Mouse (Mus musculus) MEL (cell line): ENCODE measurements at regions not wholly inside any gene's neighbourhood (a gene's known extent, or its start where the extent isn't known, plus 50 kb on each side); places are given as distances from the start of the nearest gene placed in this dataset.

Experiments
- DNase-seq: peaks from one replicate; pipeline ENCODE4 v3.0.0; 2011; ENCODE audit warnings: low read depth, low spot score
- H3K27ac ChIP-seq: 2 replicates; pipeline ENCODE4 v1.5.1; 2012; ENCODE audit warnings: low read depth, mild to moderate bottlenecking, control low read depth, low read length, moderate library complexity; ENCODE audit not compliant: control insufficient read depth
- H3K27me3 ChIP-seq, 2 experiments: fragments of 150-350 bp in 1 of 2; sonication (generic) in 1 of 2; 2 replicates each; pipeline ENCODE4 v1.6.1; 2012; ENCODE audit warnings: low read length in 2 of 2, mild to moderate bottlenecking in 2 of 2, improper control_type of control experiment in 1 of 2, moderate library complexity in 1 of 2; ENCODE audit not compliant: insufficient read depth in 2 of 2, control insufficient read depth in 1 of 2
- H3K36me3 ChIP-seq, 2 experiments: 2 replicates each; pipeline ENCODE4 v1.6.1; 2012 to 2014; ENCODE audit warnings: low read length in 2 of 2, improper control_type of control experiment in 1 of 2, inconsistent platforms in 1 of 2, mild to moderate bottlenecking in 1 of 2; ENCODE audit not compliant: insufficient read depth in 2 of 2, control insufficient read depth in 1 of 2
- H3K4me1 ChIP-seq, 2 experiments: fragments of 150-350 bp in 1 of 2; sonication (generic) in 1 of 2; 2 replicates each; pipeline ENCODE4 v1.6.1; 2012; ENCODE audit warnings: low read length in 2 of 2, improper control_type of control experiment in 1 of 2, mild to moderate bottlenecking in 1 of 2; ENCODE audit not compliant: insufficient read depth in 2 of 2, control insufficient read depth in 1 of 2
- H3K4me3 ChIP-seq, 2 experiments: fragments of 150-350 bp in 1 of 2; sonication (generic) in 1 of 2; 2 replicates each; pipeline ENCODE4 v1.5.1; 2012; ENCODE audit warnings: low read depth in 2 of 2, low read length in 2 of 2, mild to moderate bottlenecking in 2 of 2, moderate library complexity in 2 of 2, control low read depth in 1 of 2, improper control_type of control experiment in 1 of 2; ENCODE audit not compliant: control insufficient read depth in 1 of 2, insufficient read depth in 1 of 2
- H3K79me2 ChIP-seq: 2 replicates; pipeline ENCODE4 v1.6.1; 2012; ENCODE audit warnings: mild to moderate bottlenecking, low read length, moderate library complexity; ENCODE audit not compliant: control insufficient read depth, poor library complexity, insufficient read depth
- H3K9ac ChIP-seq: 2 replicates; pipeline ENCODE4 v1.6.1; 2012; ENCODE audit warnings: low read depth, mild to moderate bottlenecking, control low read depth, low read length, moderate library complexity; ENCODE audit not compliant: control insufficient read depth, poor library complexity, severe bottlenecking
- H3K9me3 ChIP-seq: fragments of 150-350 bp; sonication (generic); replicated peaks from 2 replicates; pipeline ENCODE4 v1.6.1; 2012; ENCODE audit warnings: mild to moderate bottlenecking, low read length, improper control_type of control experiment, moderate library complexity; ENCODE audit not compliant: insufficient read depth
- BHLHE40 ChIP-seq: IDR thresholded peaks from 2 replicates; pipeline ENCODE4 v1.6.1; 2012; ENCODE audit warnings: low read depth, mild to moderate bottlenecking, inconsistent platforms, low read length, improper control_type of control experiment, borderline replicate concordance
- CHD1 ChIP-seq: IDR thresholded peaks from 2 replicates; pipeline ENCODE4 v1.6.1; 2012; ENCODE audit warnings: low read depth, mild to moderate bottlenecking, inconsistent platforms, low read length, improper control_type of control experiment
- CHD2 ChIP-seq: IDR thresholded peaks from 2 replicates; pipeline ENCODE4 v1.6.1; 2011; ENCODE audit warnings: low read length, improper control_type of control experiment
- CTCF ChIP-seq, 3 experiments: IDR thresholded peaks in 2 of 3; conservative IDR thresholded peaks in 1 of 3; 2 replicates each; pipeline ENCODE4 v1.5.1; 2011 to 2012; ENCODE audit warnings: low read length in 3 of 3, low read depth in 2 of 3, mild to moderate bottlenecking in 2 of 3, improper control_type of control experiment in 1 of 3, inconsistent platforms in 1 of 3, mixed read lengths in 1 of 3, moderate library complexity in 1 of 3; ENCODE audit not compliant: control insufficient read depth in 1 of 3, insufficient read depth in 1 of 3, poor library complexity in 1 of 3, severe bottlenecking in 1 of 3
- ELF1 ChIP-seq: IDR thresholded peaks from 2 replicates; pipeline ENCODE4 v1.6.1; 2014; ENCODE audit warnings: low read depth, mild to moderate bottlenecking, inconsistent platforms, low read length, improper control_type of control experiment, moderate library complexity
- EP300 ChIP-seq, 2 experiments: IDR thresholded peaks; 2 replicates each; pipeline ENCODE4 v1.6.1; 2011; ENCODE audit warnings: improper control_type of control experiment in 2 of 2, low read length in 2 of 2, low read depth in 1 of 2, mild to moderate bottlenecking in 1 of 2
- ETS1 ChIP-seq: IDR thresholded peaks from 2 replicates; pipeline ENCODE4 v1.6.1; 2012; ENCODE audit warnings: low read depth, mild to moderate bottlenecking, inconsistent platforms, low read length, improper control_type of control experiment, moderate library complexity
- KAT2A ChIP-seq: conservative IDR thresholded peaks from 2 replicates; pipeline ENCODE4 v1.6.1; 2012; ENCODE audit warnings: low read depth, low read length, improper control_type of control experiment, inconsistent platforms
- MAFK ChIP-seq: IDR thresholded peaks from 2 replicates; pipeline ENCODE4 v1.6.1; 2011; ENCODE audit warnings: low read depth, mild to moderate bottlenecking, low read length, improper control_type of control experiment, borderline replicate concordance
- MAX ChIP-seq: IDR thresholded peaks from 2 replicates; pipeline ENCODE4 v1.6.1; 2011; ENCODE audit warnings: low read length, improper control_type of control experiment
- MEF2A ChIP-seq: IDR thresholded peaks from 2 replicates; pipeline ENCODE4 v1.6.1; 2014; ENCODE audit warnings: low read depth, mild to moderate bottlenecking, inconsistent platforms, low read length, improper control_type of control experiment; ENCODE audit not compliant: poor library complexity, insufficient replicate concordance, severe bottlenecking; ENCODE audit errors: extremely low read depth
- MYB ChIP-seq: IDR thresholded peaks from 2 replicates; pipeline ENCODE4 v1.6.1; 2011; ENCODE audit warnings: mild to moderate bottlenecking, low read depth, low read length, improper control_type of control experiment
- NELFE ChIP-seq: IDR thresholded peaks from 2 replicates; pipeline ENCODE4 v1.6.1; 2011; ENCODE audit warnings: low read depth, low read length, improper control_type of control experiment
- NRF1 ChIP-seq: IDR thresholded peaks from 2 replicates; pipeline ENCODE4 v1.6.1; 2014; ENCODE audit warnings: low read depth, mild to moderate bottlenecking, inconsistent platforms, low read length, improper control_type of control experiment, moderate library complexity; ENCODE audit not compliant: poor library complexity, insufficient read depth, severe bottlenecking
- POLR2A ChIP-seq, 2 experiments: IDR thresholded peaks; 2 replicates each; pipeline ENCODE4 v1.6.1; 2011 to 2012; ENCODE audit warnings: low read length in 2 of 2, mild to moderate bottlenecking in 2 of 2, control low read depth in 1 of 2, improper control_type of control experiment in 1 of 2, low read depth in 1 of 2, moderate library complexity in 1 of 2; ENCODE audit not compliant: control insufficient read depth in 1 of 2, insufficient read depth in 1 of 2, poor library complexity in 1 of 2
- POLR2AphosphoS5 ChIP-seq: IDR thresholded peaks from 2 replicates; pipeline ENCODE4 v1.6.1; 2012; ENCODE audit warnings: low read depth, borderline replicate concordance, mild to moderate bottlenecking, inconsistent platforms, low read length, moderate library complexity, mixed read lengths
- RAD21 ChIP-seq: IDR thresholded peaks from 2 replicates; pipeline ENCODE4 v1.6.1; 2011; ENCODE audit warnings: mild to moderate bottlenecking, low read depth, low read length, improper control_type of control experiment
- RCOR1 ChIP-seq: IDR thresholded peaks from 2 replicates; pipeline ENCODE4 v1.6.1; 2012; ENCODE audit warnings: low read depth, mild to moderate bottlenecking, inconsistent platforms, low read length, improper control_type of control experiment
- SIN3A ChIP-seq: IDR thresholded peaks from 2 replicates; pipeline ENCODE4 v1.6.1; 2012; ENCODE audit warnings: low read length, improper control_type of control experiment, inconsistent platforms
- SMC3 ChIP-seq: IDR thresholded peaks from 2 replicates; pipeline ENCODE4 v1.6.1; 2011; ENCODE audit warnings: low read depth, low read length, improper control_type of control experiment
- TAL1 ChIP-seq: IDR thresholded peaks from 2 replicates; pipeline ENCODE4 v1.6.1; 2012; ENCODE audit warnings: mild to moderate bottlenecking, inconsistent platforms, low read length, moderate library complexity, mixed read lengths
- UBTF ChIP-seq: IDR thresholded peaks from 2 replicates; pipeline ENCODE4 v1.6.1; 2012; ENCODE audit warnings: low read depth, mild to moderate bottlenecking, inconsistent platforms, low read length, improper control_type of control experiment, moderate library complexity, borderline replicate concordance; ENCODE audit not compliant: insufficient read depth
- USF2 ChIP-seq, 2 experiments: IDR thresholded peaks; 2 replicates each; pipeline ENCODE4 v1.6.1; 2011 to 2012; ENCODE audit warnings: improper control_type of control experiment in 2 of 2, low read length in 2 of 2, borderline replicate concordance in 1 of 2, inconsistent platforms in 1 of 2, low read depth in 1 of 2, mild to moderate bottlenecking in 1 of 2; ENCODE audit not compliant: insufficient read depth in 1 of 2
- ZC3H11A ChIP-seq: IDR thresholded peaks from 2 replicates; pipeline ENCODE4 v1.6.1; 2012; ENCODE audit warnings: low read depth, mild to moderate bottlenecking, inconsistent platforms, low read length, improper control_type of control experiment
- ZKSCAN1 ChIP-seq: IDR thresholded peaks from 2 replicates; pipeline ENCODE4 v1.6.1; 2012; ENCODE audit warnings: low read depth, mild to moderate bottlenecking, inconsistent platforms, low read length, improper control_type of control experiment, moderate library complexity
- ZMIZ1 ChIP-seq: IDR thresholded peaks from 2 replicates; pipeline ENCODE4 v1.6.1; 2012; ENCODE audit warnings: low read depth, mild to moderate bottlenecking, inconsistent platforms, low read length, improper control_type of control experiment, moderate library complexity

- Histone ChIP-seq H3K9me3 (no peaks in the 10 kb centered on the region), H3K27me3 (no peaks in the 10 kb centered on the region), H3K79me2 (no peaks in the 10 kb centered on the region), H3K27ac (no peak overlapping the region), H3K4me3 (no peak overlapping the region), H3K4me1 (no peaks in the 10 kb centered on the region), H3K9ac (no peak overlapping the region), H3K36me3 (no peaks in the 10 kb centered on the region)
- TF ChIP-seq USF2 (IDR thresholded peaks at IDR 0.05; ENCODE audit: borderline replicate concordance in 1 of 2, insufficient read depth in 1 of 2, low read depth in 1 of 2, low read length in 2 of 2) (no peak), NELFE (no peak), SMC3 (no peak), TAL1 (no peak), ELF1 (no peak), CHD2 (no peak), MAFK (no peak), RCOR1 (no peak), BHLHE40 (no peak), MAX (no peak), ZKSCAN1 (no peak), SIN3A (no peak), ZC3H11A (no peak), EP300 (IDR thresholded peaks at IDR 0.05; ENCODE audit: low read depth in 1 of 2, low read length in 2 of 2) (no peak), POLR2A (IDR thresholded peaks at IDR 0.05; ENCODE audit: control insufficient read depth in 1 of 2, insufficient read depth in 1 of 2, low read depth in 1 of 2, low read length in 2 of 2, poor library complexity in 1 of 2) (no peak), ZMIZ1 (no peak), MEF2A (no peak)
- DNase-seq = no peak
These were observed 264.8 kb upstream of the Sulf2 start for GRCm38 (mm10) chr2:166420275-166420674.

- no peak for DNase-seq
- TF ChIP-seq ZMIZ1 (no peak), ETS1 (no peak), POLR2A (IDR thresholded peaks at IDR 0.05; ENCODE audit: control insufficient read depth in 1 of 2, insufficient read depth in 1 of 2, low read depth in 1 of 2, low read length in 2 of 2, poor library complexity in 1 of 2) (no peak), NRF1 (no peak), USF2 (IDR thresholded peaks at IDR 0.05; ENCODE audit: borderline replicate concordance in 1 of 2, insufficient read depth in 1 of 2, low read depth in 1 of 2, low read length in 2 of 2) (no peak), KAT2A (no peak), RCOR1 (no peak), POLR2AphosphoS5 (no peak), RAD21 (no peak), CHD1 (no peak), CTCF (IDR thresholded peaks at IDR 0.05 in 2 of 3, conservative IDR thresholded peaks at IDR 0.05 in 1 of 3; ENCODE audit: control insufficient read depth in 1 of 3, insufficient read depth in 1 of 3, low read depth in 2 of 3, low read length in 3 of 3, poor library complexity in 1 of 3, severe bottlenecking in 1 of 3) (no peak), ELF1 (no peak), ZC3H11A (no peak), MAX (no peak), UBTF (no peak), NELFE (no peak), TAL1 (no peak), MYB (no peak)
- no peaks in the 10 kb centered on the region for H3K36me3 ChIP-seq
- H3K27me3 ChIP-seq = no peaks in the 10 kb centered on the region
- H3K4me1 ChIP-seq = no peaks in the 10 kb centered on the region
- no peak overlapping the region for H3K27ac ChIP-seq
- H3K79me2 ChIP-seq = no peaks in the 10 kb centered on the region
- H3K9ac ChIP-seq = no peak overlapping the region
- no peak overlapping the region for H3K4me3 ChIP-seq
- H3K9me3 ChIP-seq = no peaks in the 10 kb centered on the region
These were observed 263.8 kb upstream of the Sulf2 start for GRCm38 (mm10) chr2:166419271-166419670.
